Mouse (Mus musculus): ENCODE results near the gene Smox.

DNA sequence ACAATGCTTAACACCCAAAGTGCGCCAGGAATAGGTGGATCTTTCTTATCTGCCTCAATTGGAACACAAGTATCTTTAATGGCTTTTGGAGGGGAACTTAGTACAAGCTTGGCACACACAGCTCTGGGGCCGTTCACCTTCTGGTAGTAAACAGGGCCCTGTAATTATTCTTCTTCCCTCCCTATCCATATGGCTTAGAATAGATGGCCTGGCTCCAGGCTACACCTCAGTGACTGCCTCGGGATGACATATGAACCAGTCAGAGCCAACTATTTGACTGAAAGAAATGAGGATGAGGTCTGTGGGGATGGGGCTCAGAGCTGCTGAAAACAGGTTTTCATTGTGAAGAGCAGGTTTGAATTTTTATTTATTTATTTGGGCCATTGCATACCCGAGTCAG lies 1.7 kb upstream of the Smox start:
- TF ChIP-seq POLR2A (IDR thresholded peaks at IDR 0.05; ENCODE audit: borderline replicate concordance, extremely low read depth, insufficient read depth, insufficient read length, poor library complexity, severe bottlenecking) (no peak), CTCF (IDR thresholded peaks at IDR 0.05; ENCODE audit: borderline replicate concordance, extremely low read depth, insufficient read depth, insufficient read length) (no peak)

Measured in brain, embryonic 14.5 days (tissue).